Mouse (Mus musculus): ENCODE measurements at regions not wholly inside any gene's neighbourhood (a gene's known extent, or its start where the extent isn't known, plus 50 kb on each side); places are given as distances from the start of the nearest gene placed in this dataset.

- H3K27me3 ChIP-seq (ENCODE audit: control insufficient read depth, insufficient read depth, low read length, poor library complexity, severe bottlenecking), result no peaks in the 10 kb centered on the region
- no peaks in the 10 kb centered on the region for H3K9me3 ChIP-seq (replicated peaks; ENCODE audit: control insufficient read depth, insufficient read depth, low read length, poor library complexity, severe bottlenecking)
- no peaks in the 10 kb centered on the region for H3K4me1 ChIP-seq (ENCODE audit: control insufficient read depth, insufficient read depth, low read length)
- no peak overlapping the region for H3K4me3 ChIP-seq (ENCODE audit: low read depth, low read length)
- no peak overlapping the region for H3K9ac ChIP-seq (ENCODE audit: low read depth, poor library complexity, severe bottlenecking)
- H3K36me3 ChIP-seq (ENCODE audit: control insufficient read depth, insufficient read depth, low read length, poor library complexity, severe bottlenecking), result no peaks in the 10 kb centered on the region
- no peak overlapping the region for H3K27ac ChIP-seq (ENCODE audit: insufficient read depth, low read length)
- TF ChIP-seq POLR2A (IDR thresholded peaks at IDR 0.05; ENCODE audit: insufficient read depth, low read length) (no peak), CTCF (IDR thresholded peaks at IDR 0.05; ENCODE audit: low read depth, low read length) (no peak), EP300 (IDR thresholded peaks at IDR 0.05; ENCODE audit: insufficient read depth, low read depth, low read length) (no peak)
These were observed 370.0 kb upstream of the Ano5 start for GRCm38 (mm10) chr7:51140796-51141195.

- Histone ChIP-seq H3K4me1 (ENCODE audit: control insufficient read depth, insufficient read depth, low read length) (no peaks in the 10 kb centered on the region), H3K4me3 (ENCODE audit: low read depth, low read length) (no peak overlapping the region), H3K27me3 (ENCODE audit: control insufficient read depth, insufficient read depth, low read length, poor library complexity, severe bottlenecking) (no peaks in the 10 kb centered on the region), H3K9ac (ENCODE audit: low read depth, poor library complexity, severe bottlenecking) (no peak overlapping the region), H3K9me3 (replicated peaks; ENCODE audit: control insufficient read depth, insufficient read depth, low read length, poor library complexity, severe bottlenecking) (no peaks in the 10 kb centered on the region), H3K36me3 (ENCODE audit: control insufficient read depth, insufficient read depth, low read length, poor library complexity, severe bottlenecking) (no peaks in the 10 kb centered on the region), H3K27ac (ENCODE audit: insufficient read depth, low read length) (no peak overlapping the region)
- TF ChIP-seq POLR2A (IDR thresholded peaks at IDR 0.05; ENCODE audit: insufficient read depth, low read length) (no peak), CTCF (IDR thresholded peaks at IDR 0.05; ENCODE audit: low read depth, low read length) (no peak), EP300 (IDR thresholded peaks at IDR 0.05; ENCODE audit: insufficient read depth, low read depth, low read length) (no peak)
These were observed 335.6 kb upstream of the Ano5 start for GRCm38 (mm10) chr7:51175211-51175610.

GRCm38 (mm10) chr7:51215487-51216232 lies 295.2 kb upstream of the Ano5 start:
- no peaks in the 10 kb centered on the region for H3K36me3 ChIP-seq (ENCODE audit: control insufficient read depth, insufficient read depth, low read length, poor library complexity, severe bottlenecking)
- H3K4me3 ChIP-seq (ENCODE audit: low read depth, low read length), result no peak overlapping the region
- no peak overlapping the region for H3K27ac ChIP-seq (ENCODE audit: insufficient read depth, low read length)
- no peaks in the 10 kb centered on the region for H3K9me3 ChIP-seq (replicated peaks; ENCODE audit: control insufficient read depth, insufficient read depth, low read length, poor library complexity, severe bottlenecking)
- no peaks in the 10 kb centered on the region for H3K27me3 ChIP-seq (ENCODE audit: control insufficient read depth, insufficient read depth, low read length, poor library complexity, severe bottlenecking)
- TF ChIP-seq POLR2A (IDR thresholded peaks at IDR 0.05; ENCODE audit: insufficient read depth, low read length), result no peak
- no peak for TF ChIP-seq EP300 (IDR thresholded peaks at IDR 0.05; ENCODE audit: insufficient read depth, low read depth, low read length)
- TF ChIP-seq CTCF (IDR thresholded peaks at IDR 0.05; ENCODE audit: low read depth, low read length), result no peak
- H3K4me1 ChIP-seq (ENCODE audit: control insufficient read depth, insufficient read depth, low read length), result no peaks in the 10 kb centered on the region
- no peak overlapping the region for H3K9ac ChIP-seq (ENCODE audit: low read depth, poor library complexity, severe bottlenecking)

DNA sequence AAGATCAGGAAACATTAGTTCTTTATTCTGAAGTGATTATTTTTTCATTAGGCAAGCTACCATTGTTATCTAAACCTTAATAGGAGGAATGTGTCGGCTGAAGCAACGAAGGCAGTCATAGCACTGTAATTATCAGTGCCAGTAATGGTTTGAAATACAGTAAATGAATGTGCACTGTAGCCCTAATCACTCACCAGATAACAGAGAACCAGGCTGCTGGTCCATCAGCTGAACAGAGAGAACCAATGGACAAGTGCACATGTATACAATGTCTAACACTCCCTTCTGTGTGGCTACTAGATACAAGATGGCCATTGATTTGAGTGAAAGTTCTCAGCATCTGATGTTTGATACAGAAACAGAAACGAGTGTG lies 294.6 kb upstream of the Ano5 start:
- H3K27ac ChIP-seq (ENCODE audit: insufficient read depth, low read length), result no peak overlapping the region
- no peaks in the 10 kb centered on the region for H3K9me3 ChIP-seq (replicated peaks; ENCODE audit: control insufficient read depth, insufficient read depth, low read length, poor library complexity, severe bottlenecking)
- H3K4me3 ChIP-seq (ENCODE audit: low read depth, low read length), result no peak overlapping the region
- TF ChIP-seq EP300 (IDR thresholded peaks at IDR 0.05; ENCODE audit: insufficient read depth, low read depth, low read length) (no peak), CTCF (IDR thresholded peaks at IDR 0.05; ENCODE audit: low read depth, low read length) (no peak), POLR2A (IDR thresholded peaks at IDR 0.05; ENCODE audit: insufficient read depth, low read length) (no peak)
- no peaks in the 10 kb centered on the region for H3K27me3 ChIP-seq (ENCODE audit: control insufficient read depth, insufficient read depth, low read length, poor library complexity, severe bottlenecking)
- H3K36me3 ChIP-seq (ENCODE audit: control insufficient read depth, insufficient read depth, low read length, poor library complexity, severe bottlenecking), result no peaks in the 10 kb centered on the region
- H3K9ac ChIP-seq (ENCODE audit: low read depth, poor library complexity, severe bottlenecking), result no peak overlapping the region
- no peaks in the 10 kb centered on the region for H3K4me1 ChIP-seq (ENCODE audit: control insufficient read depth, insufficient read depth, low read length)

DNA sequence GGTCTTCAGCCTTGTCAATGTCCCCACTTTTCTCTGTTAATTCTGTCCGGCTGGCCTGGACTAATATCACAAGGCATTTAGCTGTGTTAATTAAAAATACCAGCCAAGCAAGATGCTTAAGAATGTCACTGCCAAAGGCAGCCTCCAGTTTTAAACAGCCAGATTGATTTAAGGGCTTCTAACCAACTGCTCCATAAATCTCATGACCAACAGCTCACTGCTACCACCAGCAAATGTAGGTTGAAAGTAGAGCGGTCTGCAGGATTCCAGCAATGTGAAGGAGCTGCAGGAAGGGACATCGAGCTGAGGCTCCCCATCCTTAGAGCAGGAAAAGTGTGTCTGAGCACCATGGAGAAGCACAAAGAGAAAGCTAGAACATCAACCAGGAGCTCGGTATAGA lies 289.5 kb upstream of the Ano5 start:
- no peaks in the 10 kb centered on the region for H3K27me3 ChIP-seq (ENCODE audit: control insufficient read depth, insufficient read depth, low read length, poor library complexity, severe bottlenecking)
- TF ChIP-seq POLR2A (IDR thresholded peaks at IDR 0.05; ENCODE audit: insufficient read depth, low read length) (no peak), CTCF (IDR thresholded peaks at IDR 0.05; ENCODE audit: low read depth, low read length) (no peak), EP300 (IDR thresholded peaks at IDR 0.05; ENCODE audit: insufficient read depth, low read depth, low read length) (no peak)
- H3K4me1 ChIP-seq (ENCODE audit: control insufficient read depth, insufficient read depth, low read length), result no peaks in the 10 kb centered on the region
- H3K36me3 ChIP-seq (ENCODE audit: control insufficient read depth, insufficient read depth, low read length, poor library complexity, severe bottlenecking), result no peaks in the 10 kb centered on the region
- H3K4me3 ChIP-seq (ENCODE audit: low read depth, low read length), result no peak overlapping the region
- H3K27ac ChIP-seq (ENCODE audit: insufficient read depth, low read length), result no peak overlapping the region
- no peak overlapping the region for H3K9ac ChIP-seq (ENCODE audit: low read depth, poor library complexity, severe bottlenecking)
- no peaks in the 10 kb centered on the region for H3K9me3 ChIP-seq (replicated peaks; ENCODE audit: control insufficient read depth, insufficient read depth, low read length, poor library complexity, severe bottlenecking)

- TF ChIP-seq POLR2A (IDR thresholded peaks at IDR 0.05; ENCODE audit: insufficient read depth, low read length) (no peak), CTCF (IDR thresholded peaks at IDR 0.05; ENCODE audit: low read depth, low read length) (no peak), EP300 (IDR thresholded peaks at IDR 0.05; ENCODE audit: insufficient read depth, low read depth, low read length) (no peak)
- Histone ChIP-seq H3K4me3 (ENCODE audit: low read depth, low read length) (no peak overlapping the region), H3K9ac (ENCODE audit: low read depth, poor library complexity, severe bottlenecking) (no peak overlapping the region), H3K9me3 (replicated peaks; ENCODE audit: control insufficient read depth, insufficient read depth, low read length, poor library complexity, severe bottlenecking) (no peaks in the 10 kb centered on the region), H3K36me3 (ENCODE audit: control insufficient read depth, insufficient read depth, low read length, poor library complexity, severe bottlenecking) (no peaks in the 10 kb centered on the region), H3K27me3 (ENCODE audit: control insufficient read depth, insufficient read depth, low read length, poor library complexity, severe bottlenecking) (no peaks in the 10 kb centered on the region), H3K4me1 (ENCODE audit: control insufficient read depth, insufficient read depth, low read length) (no peaks in the 10 kb centered on the region), H3K27ac (ENCODE audit: insufficient read depth, low read length) (no peak overlapping the region)
These were observed 289.0 kb upstream of the Ano5 start for GRCm38 (mm10) chr7:51221806-51222205.
